Mouse (Mus musculus) heart, postnatal 0 days (tissue): ENCODE measurements around the gene Acvr2a. TPM values are rescaled to one million over a fixed set of nuclear protein-coding genes. Genes with fewer than 3 reads are reported as not detected.
"Not testable (repeated sequence)": the region's sequence is repeated elsewhere in the genome, so short reads cannot be mapped to it uniquely, and the experiment has no call there.

ENCODE experiments used
- ATAC-seq: fragments of 200-750 bp; cut with Nextera tagmentation; 2 replicates; pipeline ENCODE4 v1.8.0; 2017; ENCODE audit warnings: low read depth, moderate number of reproducible peaks, moderate library complexity; ENCODE audit not compliant: insufficient read depth
- DNase-seq: peaks from one replicate; pipeline ENCODE4 v3.0.0-alpha.2; 2016; ENCODE audit warnings: low spot score
- H3K27ac ChIP-seq: fragments of 300-500 bp; sonication (generic); 2 replicates; pipeline ENCODE4 v1.5.1; 2014; ENCODE audit warnings: low read depth, mild to moderate bottlenecking
- H3K27me3 ChIP-seq: fragments of 300-500 bp; sonication (generic); 2 replicates; pipeline ENCODE4 v1.6.1; 2014; ENCODE audit warnings: low read length, mixed read lengths; ENCODE audit not compliant: control insufficient read depth, insufficient read depth
- H3K36me3 ChIP-seq: fragments of 300-500 bp; sonication (generic); replicated peaks from 2 replicates; pipeline ENCODE4 v1.6.1; 2014; ENCODE audit warnings: low read length, mixed read lengths; ENCODE audit not compliant: control insufficient read depth, insufficient read depth
- H3K4me1 ChIP-seq: fragments of 300-500 bp; sonication (generic); 2 replicates; pipeline ENCODE4 v1.6.1; 2014; ENCODE audit warnings: antibody characterized with exemption; ENCODE audit not compliant: control insufficient read depth, insufficient read depth
- H3K4me2 ChIP-seq: fragments of 300-500 bp; sonication (generic); 2 replicates; pipeline ENCODE4 v1.6.1; 2014; ENCODE audit warnings: low read depth, mild to moderate bottlenecking, low read length, moderate library complexity
- H3K4me3 ChIP-seq: fragments of 300-500 bp; sonication (generic); 2 replicates; pipeline ENCODE4 v1.5.1; 2014; ENCODE audit warnings: low read depth, low read length
- H3K9ac ChIP-seq: fragments of 300-500 bp; sonication (generic); replicated peaks from 2 replicates; pipeline ENCODE4 v1.6.1; 2014; ENCODE audit warnings: low read depth, low read length, mixed read lengths
- H3K9me3 ChIP-seq: fragments of 300-500 bp; sonication (generic); replicated peaks from 2 replicates; pipeline ENCODE4 v1.6.1; 2016; ENCODE audit warnings: low read length; ENCODE audit not compliant: control insufficient read depth
- CTCF ChIP-seq: IDR thresholded peaks from 2 replicates; pipeline ENCODE4 v1.5.1; 2016; ENCODE audit warnings: antibody characterized with exemption, control low read depth, low read depth
- EP300 ChIP-seq: IDR thresholded peaks from 2 replicates; pipeline ENCODE4 v1.6.1; 2016; ENCODE audit warnings: antibody characterized with exemption, low read depth
- WGBS: fragments of 180-500 bp; shearing (Covaris S2); extraction: QIAGEN DNeasy Blood & Tissue Kit; methylation state at CpG from one replicate; pipeline ENCODE4 v1.1.7; 2014; 5-methylcytosine and 5-hydroxymethylcytosine counted together
- polyA plus RNA-seq: library from polyadenylated mRNA; unstranded; fragments of >200 nt; fragmentation: Nextera tagmentation; extraction: Ambion mirVana; gene quantifications from 2 replicates; pipeline ENCODE4 v1.2.1, GENCODE M21; 2015
- total RNA-seq: library from RNA; depleted of rRNA; stranded (reverse); fragments of >200 nt; gene quantifications from 2 replicates; pipeline ENCODE4 v1.2.3, GENCODE M21; 2014; ENCODE audit warnings: low replicate concordance

Acvr2a gene
- total and polyA plus RNA-seq, 2 experiments from 2014 or later, result 7.1 to 18.2 TPM

GRCm38 (mm10) chr2:48833884-48834450, 20.1 kb downstream of the Acvr2a start:
- H3K9me3 ChIP-seq, result no peaks in the 10 kb centered on the region
- 48% methylated on average over 3 of the region's 3 CpGs for WGBS
- ATAC-seq (no peak), DNase-seq (no peak)
- no peak overlapping the region for H3K4me2 ChIP-seq
- H3K36me3 ChIP-seq, result no peaks in the 10 kb centered on the region
- H3K4me3 ChIP-seq, result no peak overlapping the region
- H3K27me3 ChIP-seq, result no peaks in the 10 kb centered on the region
- H3K27ac ChIP-seq, result no peak overlapping the region
- H3K9ac ChIP-seq, result no peak overlapping the region
- TF ChIP-seq CTCF (no peak), EP300 (no peak)
- H3K4me1 ChIP-seq, result peaks cover 5% of the 10 kb centered on the region; the same call in 1 of the 2 replicates

DNA sequence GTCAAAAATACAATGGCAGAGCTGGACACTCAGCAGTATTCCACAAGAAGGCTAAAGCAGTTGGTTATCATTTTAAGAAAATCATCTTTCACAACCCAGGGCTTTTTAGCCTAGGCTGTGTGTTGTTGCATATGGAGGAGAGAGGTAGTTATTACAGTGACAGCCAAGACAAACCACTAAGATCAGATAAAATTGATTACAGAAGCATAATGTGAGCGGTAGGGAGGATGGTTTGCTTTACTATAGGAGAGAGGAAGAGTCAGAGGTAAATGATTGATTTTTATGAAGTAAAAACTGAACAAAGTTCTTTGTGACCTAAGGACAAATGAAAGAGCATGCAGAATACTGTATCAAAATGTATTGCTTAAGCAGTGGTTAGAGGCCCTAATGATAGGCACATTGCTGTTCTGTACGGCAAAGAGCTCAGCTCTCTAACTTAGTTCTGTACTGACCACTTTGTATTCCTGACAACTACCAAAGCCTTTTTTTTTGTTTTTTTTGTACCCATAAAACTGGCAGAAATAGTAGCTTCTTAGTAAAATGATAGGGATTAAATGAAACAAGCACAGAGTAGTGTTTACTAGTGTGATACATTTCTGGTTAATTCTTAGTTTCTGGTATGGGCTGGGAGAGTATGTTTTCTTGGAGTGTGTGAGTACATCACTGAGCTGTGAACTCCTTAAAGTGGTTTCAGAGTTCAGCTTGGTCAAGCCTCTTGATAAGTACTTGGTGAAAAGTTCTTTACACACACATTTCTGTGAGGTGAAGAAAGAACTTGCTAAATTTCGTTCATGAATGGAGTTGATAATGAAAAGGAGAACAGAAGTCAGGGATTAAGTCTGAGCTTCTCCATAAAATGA, 27.9 kb downstream of the Acvr2a start:
- DNase-seq (no peak), ATAC-seq (no peak)
- Histone ChIP-seq H3K27ac (no peak overlapping the region), H3K4me3 (no peak overlapping the region), H3K27me3 (no peaks in the 10 kb centered on the region), H3K9me3 (no peaks in the 10 kb centered on the region), H3K4me2 (no peak overlapping the region), H3K36me3 (no peaks in the 10 kb centered on the region), H3K4me1 (no peaks in the 10 kb centered on the region), H3K9ac (no peak overlapping the region)
- 56% methylated on average over 3 of the region's 3 CpGs for WGBS
- TF ChIP-seq CTCF, result no peak
- no peak for TF ChIP-seq EP300

DNA sequence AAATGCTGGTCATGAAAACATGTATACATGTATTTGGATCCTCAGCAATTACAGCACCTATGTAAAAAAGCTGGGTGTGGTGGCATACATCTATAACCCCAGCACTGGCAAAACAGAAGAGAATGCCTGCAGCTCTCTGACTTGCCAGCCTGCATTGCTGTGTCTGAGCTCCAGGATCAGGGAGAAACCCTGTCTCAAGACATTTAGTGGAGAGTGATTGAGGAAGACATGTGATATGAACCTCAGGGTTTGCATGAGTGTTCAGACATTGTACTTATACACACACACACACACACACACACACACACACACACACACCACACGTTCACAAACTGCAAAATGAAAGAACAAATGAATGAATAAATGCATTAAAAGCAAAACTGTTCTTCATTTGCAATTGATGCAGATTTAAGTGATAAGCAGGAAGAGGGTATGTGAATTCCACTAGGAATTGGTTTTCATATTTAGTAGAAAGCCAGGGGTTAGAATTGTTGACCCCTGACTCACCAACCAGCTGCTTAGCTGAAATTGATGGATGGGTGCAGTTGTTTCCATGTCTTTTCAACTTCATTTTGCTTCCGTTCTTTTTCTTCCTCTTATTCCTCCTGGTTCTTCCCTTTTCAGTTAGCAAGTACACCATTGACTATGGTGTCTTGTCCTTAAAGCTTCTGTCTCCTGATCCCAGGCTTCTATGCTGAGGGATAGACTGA, 32.9 kb downstream of the Acvr2a start:
- DNase-seq (no peak), ATAC-seq (no peak)
- Histone ChIP-seq H3K4me1 (peaks cover 13% of the 10 kb centered on the region; the same call in 1 of the 2 replicates), H3K4me2 (no peak overlapping the region), H3K27me3 (no peaks in the 10 kb centered on the region), H3K9ac (no peak overlapping the region), H3K36me3 (no peaks in the 10 kb centered on the region), H3K27ac (no peak overlapping the region), H3K9me3 (no peaks in the 10 kb centered on the region), H3K4me3 (no peak overlapping the region)
- TF ChIP-seq CTCF, result no peak
- TF ChIP-seq EP300, result no peak
- 69% methylated on average over 2 of the region's 2 CpGs for WGBS

GRCm38 (mm10) chr2:48865596-48865995, 51.7 kb downstream of the Acvr2a start:
- not testable (repeated sequence) for DNase-seq

DNA sequence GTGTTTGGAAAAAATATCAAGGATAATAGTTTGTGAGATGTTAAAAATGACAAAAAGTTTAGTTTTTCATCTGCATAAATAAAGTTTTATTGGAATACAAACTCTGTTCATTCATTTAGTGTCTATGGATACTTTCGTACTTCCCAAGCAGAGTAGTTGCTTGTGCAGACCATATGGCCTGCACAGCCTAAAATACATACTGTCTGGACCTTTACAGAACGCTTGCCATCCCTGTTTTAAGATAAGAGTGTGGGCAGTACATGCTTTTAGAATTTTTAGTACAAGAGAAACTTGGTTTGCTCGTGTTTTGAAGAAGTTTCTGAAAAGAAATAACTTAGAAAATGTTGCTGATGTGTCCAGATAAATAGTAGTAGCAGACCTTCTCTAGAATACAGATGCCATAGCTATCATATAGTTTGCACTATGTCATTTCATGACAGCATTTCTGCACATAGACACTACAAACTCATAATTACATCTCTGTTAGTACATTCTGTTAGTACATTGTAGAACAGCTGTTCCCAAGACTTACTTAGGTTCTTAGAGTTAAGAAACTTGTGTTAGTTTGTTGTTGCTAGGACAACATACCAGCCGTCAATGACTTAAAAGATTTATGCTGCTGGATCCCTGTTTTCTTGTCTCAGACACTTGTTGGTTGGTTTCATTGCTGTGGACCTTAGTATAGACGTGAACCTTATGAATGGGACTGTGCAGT, 54.4 kb downstream of the Acvr2a start:
- ATAC-seq, result no peak
- Histone ChIP-seq H3K9ac (no peak overlapping the region), H3K36me3 (0 out of 2 replicates have a peak, but pooled peaks cover 9% of the 10 kb centered on the region), H3K4me2 (no peak overlapping the region), H3K27ac (no peak overlapping the region), H3K9me3 (no peaks in the 10 kb centered on the region), H3K4me1 (no peaks in the 10 kb centered on the region), H3K4me3 (no peak overlapping the region), H3K27me3 (no peaks in the 10 kb centered on the region)
- DNase-seq, result no peak
- WGBS, result 65% methylated on average over 5 of the region's 5 CpGs
- no peak for TF ChIP-seq CTCF
- TF ChIP-seq EP300, result no peak

More at GRCm38 (mm10) chr2:48865596-48865995, 51.7 kb downstream of the Acvr2a start:
- H3K4me2 ChIP-seq, ATAC-seq, H3K4me1 ChIP-seq, H3K4me3 ChIP-seq, H3K27me3 ChIP-seq, H3K9me3 ChIP-seq, H3K9ac ChIP-seq, H3K36me3 ChIP-seq, H3K27ac ChIP-seq: not testable (repeated sequence)
- WGBS, result 91% methylated on average over 6 of the region's 6 CpGs
